Mouse (Mus musculus) hematopoietic stem cell, adult 5-6 weeks (primary cell): ENCODE data around the gene Gmpr2. TPM values are rescaled to one million over a fixed set of nuclear protein-coding genes. Genes with fewer than 3 reads are reported as not detected.

Source experiments
- ATAC-seq, 2 experiments: fragments of 125-278 bp in 1 of 2; replicated peaks in 1 of 2; 2 replicates each; pipeline ENCODE4 v1.8.0; 2016 to 2017; ENCODE audit warnings: inconsistent platforms in 2 of 2, mild to moderate bottlenecking in 2 of 2, moderate number of reproducible peaks in 2 of 2, low read depth in 1 of 2, moderate TSS enrichment in 1 of 2; ENCODE audit not compliant: low FRiP score in 2 of 2, poor library complexity in 2 of 2, severe bottlenecking in 2 of 2, insufficient read depth in 1 of 2, low TSS enrichment in 1 of 2
- total RNA-seq: library from RNA; stranded (forward); fragments of 172-1452, 232-1000 nt; gene quantifications from 2 replicates; pipeline ENCODE4 v1.2.3, GENCODE M21; 2017

The Gmpr2 gene
- total RNA-seq: 30.7 and 38.3 TPM in 2 replicates

GRCm38 (mm10) chr14:55671833-55672740, at the start of gene Gmpr2, which contains the start of gene Nedd8:
Gmpr2 (plus strand) TSS chr14:55671941.
Nedd8 (minus strand) TSS chr14:55672124.
- peak; percentile 99 for ATAC-seq

- ATAC-seq: no peak
Observed at GRCm38 (mm10) chr14:55628077-55628827, 43.5 kb upstream of the Gmpr2 start.

- peak; percentile 65 to 74; a peak in 2 of 4 replicates for ATAC-seq
Observed at GRCm38 (mm10) chr14:55629312-55629711, 42.4 kb upstream of the Gmpr2 start.

GRCm38 (mm10) chr14:55634874-55635522, 36.7 kb upstream of the Gmpr2 start:
- peak in 1 of 2 experiments; percentile 11; a peak in 2 of 4 replicates for ATAC-seq

- ATAC-seq: peak; percentile 89 to 96
Observed at GRCm38 (mm10) chr14:55635523-55636007, 36.2 kb upstream of the Gmpr2 start, which contains the start of gene Ipo4. Ipo4 (minus strand) TSS chr14:55635957.

- ATAC-seq: no peak
Observed at GRCm38 (mm10) chr14:55637795-55638194, 33.9 kb upstream of the Gmpr2 start, which contains the start of gene Gm49378. Gm49378 (minus strand) TSS chr14:55637895.

- no peak for ATAC-seq
Observed at GRCm38 (mm10) chr14:55640816-55641215, 30.9 kb upstream of the Gmpr2 start.

- no peak for ATAC-seq
Observed at GRCm38 (mm10) chr14:55641291-55641690, 30.4 kb upstream of the Gmpr2 start.

- no peak for ATAC-seq
Observed at GRCm38 (mm10) chr14:55642679-55643059, 29.1 kb upstream of the Gmpr2 start.

GRCm38 (mm10) chr14:55643060-55643907, 28.5 kb upstream of the Gmpr2 start, which contains the start of gene Tm9sf1:
Tm9sf1 (minus strand) TSS chr14:55643806.
- ATAC-seq: peak; percentile 40 to 84

GRCm38 (mm10) chr14:55644261-55644888, 27.4 kb upstream of the Gmpr2 start:
- peak in 1 of 2 experiments; percentile 19; a peak in 2 of 4 replicates for ATAC-seq

GRCm38 (mm10) chr14:55649884-55650283, 21.9 kb upstream of the Gmpr2 start, which contains the start of gene Tssk4:
Tssk4 (plus strand) TSS chr14:55650184.
- no peak for ATAC-seq

- ATAC-seq: no peak
Observed at GRCm38 (mm10) chr14:55651528-55651927, 20.2 kb upstream of the Gmpr2 start.

GRCm38 (mm10) chr14:55656935-55657334, 14.8 kb upstream of the Gmpr2 start:
- ATAC-seq: no peak

- no peak for ATAC-seq
Observed at GRCm38 (mm10) chr14:55658011-55658410, 13.7 kb upstream of the Gmpr2 start.

- ATAC-seq: peak; percentile 91 to 97
Observed at GRCm38 (mm10) chr14:55659960-55660573, 11.7 kb upstream of the Gmpr2 start, which contains the start of gene Mdp1. Mdp1 (minus strand) TSS chr14:55660508.
